Mouse (Mus musculus) frontal cortex, postnatal 14 days (tissue): Measurements from ENCODE around the gene Tceal5.
"Not testable (repeated sequence)": the region's sequence is repeated elsewhere in the genome, so short reads cannot be mapped to it uniquely, and the experiment has no call there.

Experiments used
- DNase-seq, 2 experiments: peaks; one replicate each; pipeline ENCODE4 v3.0.0; 2022; ENCODE audit warnings: low spot score in 2 of 2

The Tceal5 gene

GRCm38 (mm10) chrX:136203664-136204066, at the start of gene Tceal5:
Gene Tceal5 (minus strand): TSS chrX:136203876.
- peak; percentile 29 to 42 for DNase-seq

- DNase-seq = no peak
Measured at GRCm38 (mm10) chrX:136252023-136252729, 48.5 kb upstream of the Tceal5 start.

- no peak for DNase-seq
Measured at GRCm38 (mm10) chrX:136249671-136250070, 46.0 kb upstream of the Tceal5 start.

GRCm38 (mm10) chrX:136248811-136249210, 45.1 kb upstream of the Tceal5 start:
- DNase-seq = no peak

GRCm38 (mm10) chrX:136245521-136246071, 41.9 kb upstream of the Tceal5 start:
- DNase-seq = no peak

- DNase-seq = peak; percentile 37 to 57
Measured at GRCm38 (mm10) chrX:136244574-136245229, 41.0 kb upstream of the Tceal5 start, which contains the start of gene Tceal9. Gene Tceal9 (plus strand): TSS chrX:136245079.

GRCm38 (mm10) chrX:136243181-136243580, 39.5 kb upstream of the Tceal5 start:
- DNase-seq = no peak

GRCm38 (mm10) chrX:136238118-136238517, 34.4 kb upstream of the Tceal5 start:
- peak in 1 of 2 experiments; percentile 14 for DNase-seq

GRCm38 (mm10) chrX:136227768-136228167, 24.1 kb upstream of the Tceal5 start:
- DNase-seq = no peak

- no peak for DNase-seq
Measured at GRCm38 (mm10) chrX:136223714-136224113, 20.0 kb upstream of the Tceal5 start.

- DNase-seq = no peak
Measured at GRCm38 (mm10) chrX:136216303-136216702, 12.6 kb upstream of the Tceal5 start.

GRCm38 (mm10) chrX:136214729-136215677, 11.3 kb upstream of the Tceal5 start, which contains the start of the genes Tceal7 and Bex1:
Gene Tceal7 (plus strand): TSS chrX:136214779.
Gene Bex1 (minus strand): TSS chrX:136215513.
- DNase-seq = not testable (repeated sequence)

GRCm38 (mm10) chrX:136213396-136213795, 9.7 kb upstream of the Tceal5 start:
- no peak for DNase-seq

- DNase-seq = no peak
Measured at GRCm38 (mm10) chrX:136204406-136204805, 730 bp upstream of the Tceal5 start.

- no peak for DNase-seq
Measured at GRCm38 (mm10) chrX:136203257-136203656, 419 bp downstream of the Tceal5 start.

GRCm38 (mm10) chrX:136196873-136197272, 6.8 kb downstream of the Tceal5 start:
- DNase-seq = no peak

GRCm38 (mm10) chrX:136195193-136195944, 8.3 kb downstream of the Tceal5 start:
- DNase-seq = no peak

GRCm38 (mm10) chrX:136183107-136183506, 20.6 kb downstream of the Tceal5 start:
- no peak for DNase-seq

GRCm38 (mm10) chrX:136180897-136181553, 22.7 kb downstream of the Tceal5 start:
- no peak for DNase-seq

GRCm38 (mm10) chrX:136172786-136173185, 30.9 kb downstream of the Tceal5 start:
- DNase-seq = no peak
